Mouse (Mus musculus): Measurements from ENCODE around the gene Heca. TPM values are rescaled to one million over a fixed set of nuclear protein-coding genes. Genes with fewer than 3 reads are reported as not detected.
A peak's percentile ranks its signal among the peaks of the same experiment; 100 is the strongest.
"Not testable (repeated sequence)": the region's sequence is repeated elsewhere in the genome, so short reads cannot be mapped to it uniquely, and the experiment has no call there.

The Heca gene
- polyA plus RNA-seq (2012) = 0.58 and 0.67 TPM in 2 replicates

GRCm38 (mm10) chr10:17947960-17948730 lies at the start of gene Heca:
Heca (minus strand) TSS chr10:17948067.
- peaks cover 10% of the 10 kb centered on the region for H3K36me3 ChIP-seq (ENCODE audit: control insufficient read depth)
- TF ChIP-seq TAL1 (IDR thresholded peaks at IDR 0.05; ENCODE audit: low read length) = no peak
- no peak for TF ChIP-seq GATA1 (IDR thresholded peaks at IDR 0.05; ENCODE audit: low read length)
- H3K27me3 ChIP-seq (ENCODE audit: control insufficient read depth) = 0 out of 2 replicates have a peak, but pooled peaks cover 2% of the 10 kb centered on the region
- H3K4me1 ChIP-seq (ENCODE audit: control insufficient read depth) = peaks cover 24% of the 10 kb centered on the region
- no peaks in the 10 kb centered on the region for H3K9me3 ChIP-seq (ENCODE audit: control insufficient read depth, low read length)
- peak within 1 kb of the TSS; percentile 86 for H3K4me3 ChIP-seq (replicated peaks)

GRCm38 (mm10) chr10:17990576-17990975 lies 42.7 kb upstream of the Heca start:
- H3K4me1 ChIP-seq (ENCODE audit: control insufficient read depth) = no peaks in the 10 kb centered on the region
- no peak for TF ChIP-seq GATA1 (IDR thresholded peaks at IDR 0.05; ENCODE audit: low read length)
- TF ChIP-seq TAL1 (IDR thresholded peaks at IDR 0.05; ENCODE audit: low read length) = no peak

GRCm38 (mm10) chr10:17989136-17989535 lies 41.3 kb upstream of the Heca start:
- Histone ChIP-seq H3K9me3 (ENCODE audit: control insufficient read depth, low read length) (no peaks in the 10 kb centered on the region), H3K36me3 (ENCODE audit: control insufficient read depth) (no peaks in the 10 kb centered on the region), H3K4me1 (ENCODE audit: control insufficient read depth) (no peaks in the 10 kb centered on the region), H3K27me3 (ENCODE audit: control insufficient read depth) (no peaks in the 10 kb centered on the region), H3K4me3 (replicated peaks) (no peak overlapping the region)
- no peak for TF ChIP-seq TAL1 (IDR thresholded peaks at IDR 0.05; ENCODE audit: low read length)
- TF ChIP-seq GATA1 (IDR thresholded peaks at IDR 0.05; ENCODE audit: low read length) = no peak

More at GRCm38 (mm10) chr10:17990576-17990975, 42.7 kb upstream of the Heca start:
- H3K9me3 ChIP-seq (ENCODE audit: control insufficient read depth, low read length) = no peaks in the 10 kb centered on the region
- H3K36me3 ChIP-seq (ENCODE audit: control insufficient read depth) = no peaks in the 10 kb centered on the region
- H3K27me3 ChIP-seq (ENCODE audit: control insufficient read depth) = no peaks in the 10 kb centered on the region
- no peak overlapping the region for H3K4me3 ChIP-seq (replicated peaks)

GRCm38 (mm10) chr10:17987823-17988423 lies 40.1 kb upstream of the Heca start:
- no peaks in the 10 kb centered on the region for H3K36me3 ChIP-seq (ENCODE audit: control insufficient read depth)
- H3K4me3 ChIP-seq (replicated peaks) = no peak overlapping the region
- no peak for TF ChIP-seq TAL1 (IDR thresholded peaks at IDR 0.05; ENCODE audit: low read length)
- no peak for TF ChIP-seq GATA1 (IDR thresholded peaks at IDR 0.05; ENCODE audit: low read length)
- no peaks in the 10 kb centered on the region for H3K9me3 ChIP-seq (ENCODE audit: control insufficient read depth, low read length)
- no peaks in the 10 kb centered on the region for H3K27me3 ChIP-seq (ENCODE audit: control insufficient read depth)
- H3K4me1 ChIP-seq (ENCODE audit: control insufficient read depth) = no peaks in the 10 kb centered on the region

GRCm38 (mm10) chr10:17983313-17983712 lies 35.4 kb upstream of the Heca start:
- TF ChIP-seq GATA1 (IDR thresholded peaks at IDR 0.05; ENCODE audit: low read length) = no peak
- no peak for TF ChIP-seq TAL1 (IDR thresholded peaks at IDR 0.05; ENCODE audit: low read length)
- Histone ChIP-seq H3K9me3 (ENCODE audit: control insufficient read depth, low read length) (no peaks in the 10 kb centered on the region), H3K36me3 (ENCODE audit: control insufficient read depth) (no peaks in the 10 kb centered on the region), H3K4me1 (ENCODE audit: control insufficient read depth) (no peaks in the 10 kb centered on the region), H3K4me3 (replicated peaks) (no peak overlapping the region), H3K27me3 (ENCODE audit: control insufficient read depth) (no peaks in the 10 kb centered on the region)

GRCm38 (mm10) chr10:17966090-17966489 lies 18.2 kb upstream of the Heca start:
- Histone ChIP-seq H3K36me3 (ENCODE audit: control insufficient read depth) (no peaks in the 10 kb centered on the region), H3K4me3 (replicated peaks) (no peak overlapping the region), H3K27me3 (ENCODE audit: control insufficient read depth) (no peaks in the 10 kb centered on the region), H3K9me3 (ENCODE audit: control insufficient read depth, low read length) (no peaks in the 10 kb centered on the region), H3K4me1 (ENCODE audit: control insufficient read depth) (no peaks in the 10 kb centered on the region)
- TF ChIP-seq TAL1 (IDR thresholded peaks at IDR 0.05; ENCODE audit: low read length) (no peak), GATA1 (IDR thresholded peaks at IDR 0.05; ENCODE audit: low read length) (no peak)

GRCm38 (mm10) chr10:17950761-17951160 lies 2.9 kb upstream of the Heca start:
- TF ChIP-seq TAL1 (IDR thresholded peaks at IDR 0.05; ENCODE audit: low read length) (no peak), GATA1 (IDR thresholded peaks at IDR 0.05; ENCODE audit: low read length) (no peak)
- Histone ChIP-seq H3K4me3 (replicated peaks) (no peak overlapping the region), H3K9me3 (ENCODE audit: control insufficient read depth, low read length) (peaks cover 7% of the 10 kb centered on the region; the same call in 1 of the 2 replicates), H3K36me3 (ENCODE audit: control insufficient read depth) (no peaks in the 10 kb centered on the region), H3K27me3 (ENCODE audit: control insufficient read depth) (0 out of 2 replicates have a peak, but pooled peaks cover 2% of the 10 kb centered on the region), H3K4me1 (ENCODE audit: control insufficient read depth) (peaks cover 15% of the 10 kb centered on the region)

- H3K4me3 ChIP-seq (replicated peaks) = peak overlapping the region; percentile 86
- 0 out of 2 replicates have a peak, but pooled peaks cover 2% of the 10 kb centered on the region for H3K27me3 ChIP-seq (ENCODE audit: control insufficient read depth)
- peaks cover 13% of the 10 kb centered on the region for H3K36me3 ChIP-seq (ENCODE audit: control insufficient read depth)
- no peaks in the 10 kb centered on the region for H3K9me3 ChIP-seq (ENCODE audit: control insufficient read depth, low read length)
- no peak for TF ChIP-seq TAL1 (IDR thresholded peaks at IDR 0.05; ENCODE audit: low read length)
- H3K4me1 ChIP-seq (ENCODE audit: control insufficient read depth) = peaks cover 24% of the 10 kb centered on the region
Observed at GRCm38 (mm10) chr10:17947175-17947906, 526 bp downstream of the Heca start.

GRCm38 (mm10) chr10:17946799-17947174 lies 1.1 kb downstream of the Heca start:
- Histone ChIP-seq H3K4me3 (replicated peaks) (peak overlapping the region; percentile 86), H3K36me3 (ENCODE audit: control insufficient read depth) (peaks cover 14% of the 10 kb centered on the region), H3K4me1 (ENCODE audit: control insufficient read depth) (peaks cover 24% of the 10 kb centered on the region)
- H3K9me3 ChIP-seq (ENCODE audit: control insufficient read depth, low read length); H3K27me3 ChIP-seq (ENCODE audit: control insufficient read depth): not testable (repeated sequence)

All from erythroblast, embryonic 14.5 days (primary cell).